Mouse (Mus musculus): ENCODE data around the gene Arhgef26. TPM values are rescaled to one million over a fixed set of nuclear protein-coding genes. Genes with fewer than 3 reads are reported as not detected.

Arhgef26 gene
- total RNA-seq, 2 experiments from 2014 or later = 47.6 to 47.8 TPM

DNA sequence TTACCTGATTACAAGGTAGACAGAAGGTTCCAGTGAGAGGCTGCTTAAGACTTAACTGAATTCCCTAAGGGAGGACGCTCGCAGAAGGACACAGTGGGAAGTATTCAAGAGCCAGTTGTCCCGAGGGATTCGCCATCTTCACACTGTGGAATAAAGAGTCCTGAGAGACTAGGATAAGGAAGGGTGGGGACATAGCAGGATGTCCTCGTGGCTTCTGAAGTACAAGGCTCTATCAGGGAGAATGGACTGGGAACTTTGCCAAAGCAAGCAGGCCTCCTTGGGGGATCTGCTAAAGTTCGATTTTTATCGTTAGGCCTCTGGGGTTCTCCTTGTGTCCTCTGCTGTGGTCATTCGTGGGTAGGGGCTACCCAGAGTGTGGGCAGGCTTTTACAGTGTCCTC, 109.0 kb downstream of the Arhgef26 start:
- DNase-seq (ENCODE audit: low spot score in 2 of 2) = no peak

DNA sequence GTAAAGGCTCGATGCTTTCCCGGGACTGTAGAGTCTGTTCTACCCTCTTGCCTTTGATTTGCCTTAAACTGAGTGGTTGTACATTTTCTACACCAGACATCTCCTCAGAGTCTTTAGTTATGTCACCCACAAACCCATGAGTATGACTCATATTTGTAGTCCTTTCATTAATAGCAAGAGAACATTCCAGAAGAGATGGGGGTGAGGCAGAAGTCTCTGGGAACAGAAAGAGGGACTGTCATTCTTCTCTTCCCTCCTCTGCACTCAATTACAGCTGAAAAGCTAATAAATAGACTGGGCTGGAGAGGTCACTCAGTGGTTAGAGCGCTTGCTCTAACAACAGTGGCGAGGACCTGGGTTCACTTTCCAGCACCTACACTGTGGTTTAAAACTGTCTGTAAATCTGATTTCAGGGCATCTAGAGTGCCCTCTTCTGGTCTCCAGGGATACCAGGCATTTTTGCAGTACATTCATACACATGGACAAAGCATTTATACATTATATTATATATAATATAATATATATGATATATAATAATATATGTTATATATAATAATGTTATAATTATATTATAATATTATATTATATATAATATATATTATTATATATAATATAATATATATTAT, 111.8 kb downstream of the Arhgef26 start:
- DNase-seq (ENCODE audit: low spot score in 2 of 2) = no peak

DNA sequence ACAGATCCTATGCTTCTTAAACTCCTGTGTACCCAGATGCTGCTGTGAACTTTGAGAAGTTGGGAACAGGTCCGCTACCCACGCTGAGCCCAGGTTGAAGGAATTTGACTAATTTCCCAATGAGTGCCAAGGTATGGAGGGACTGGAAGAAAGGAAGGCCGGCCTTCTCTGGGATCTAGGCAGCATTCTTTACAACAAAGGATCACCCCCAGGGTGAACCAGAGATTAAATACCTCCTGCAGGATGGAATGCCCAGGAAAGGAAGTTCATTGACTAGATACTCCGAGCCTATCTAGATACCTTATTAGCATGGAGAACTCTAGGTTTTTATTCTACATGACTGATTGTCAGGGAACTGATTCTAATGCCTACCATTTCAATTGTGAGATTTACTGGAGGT, 114.8 kb downstream of the Arhgef26 start:
- no peak for DNase-seq (ENCODE audit: low spot score in 2 of 2)

DNA sequence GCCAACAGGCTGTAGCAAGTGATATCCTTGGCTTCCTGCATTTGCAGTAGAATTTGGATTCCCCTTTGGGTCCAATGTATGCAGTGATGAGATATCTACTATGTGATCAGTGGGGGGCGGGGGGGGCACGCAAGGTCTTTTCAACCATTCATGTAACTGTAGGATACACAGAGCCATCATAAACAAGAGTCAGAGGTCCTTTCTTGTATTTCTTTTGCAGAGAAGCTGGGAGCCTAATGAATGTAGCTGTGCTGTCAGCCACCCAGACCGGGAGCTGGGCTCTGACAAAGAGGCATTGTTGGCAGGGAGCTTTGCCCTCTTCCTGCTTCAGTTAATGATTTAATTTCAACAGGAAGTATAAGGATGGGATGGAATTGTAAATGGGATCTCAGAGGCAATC, 116.0 kb downstream of the Arhgef26 start:
- DNase-seq (ENCODE audit: low spot score in 2 of 2) = peak in 1 of 2 experiments; percentile 36

DNA sequence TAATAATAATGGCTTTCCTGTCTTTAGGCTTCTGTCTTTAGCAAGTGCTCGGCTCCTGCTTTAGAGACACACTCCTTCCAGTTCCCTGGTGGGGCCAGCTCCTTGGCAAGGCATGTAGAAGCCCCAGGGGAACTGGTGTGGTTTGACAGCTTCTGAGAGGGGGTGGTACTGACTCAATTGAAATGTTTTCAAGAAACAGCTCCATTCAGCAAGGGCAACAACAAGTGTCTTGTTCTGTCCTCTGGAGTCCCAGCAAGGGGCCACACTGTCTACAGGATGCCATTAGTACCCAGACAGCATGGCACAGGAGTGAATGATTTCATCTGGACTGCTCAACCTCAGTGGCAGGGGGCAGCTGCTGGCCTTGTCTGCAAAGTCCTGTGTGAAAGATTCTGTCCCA, 117.7 kb downstream of the Arhgef26 start:
- DNase-seq (ENCODE audit: low spot score in 2 of 2) = peak; percentile 39 to 55

DNA sequence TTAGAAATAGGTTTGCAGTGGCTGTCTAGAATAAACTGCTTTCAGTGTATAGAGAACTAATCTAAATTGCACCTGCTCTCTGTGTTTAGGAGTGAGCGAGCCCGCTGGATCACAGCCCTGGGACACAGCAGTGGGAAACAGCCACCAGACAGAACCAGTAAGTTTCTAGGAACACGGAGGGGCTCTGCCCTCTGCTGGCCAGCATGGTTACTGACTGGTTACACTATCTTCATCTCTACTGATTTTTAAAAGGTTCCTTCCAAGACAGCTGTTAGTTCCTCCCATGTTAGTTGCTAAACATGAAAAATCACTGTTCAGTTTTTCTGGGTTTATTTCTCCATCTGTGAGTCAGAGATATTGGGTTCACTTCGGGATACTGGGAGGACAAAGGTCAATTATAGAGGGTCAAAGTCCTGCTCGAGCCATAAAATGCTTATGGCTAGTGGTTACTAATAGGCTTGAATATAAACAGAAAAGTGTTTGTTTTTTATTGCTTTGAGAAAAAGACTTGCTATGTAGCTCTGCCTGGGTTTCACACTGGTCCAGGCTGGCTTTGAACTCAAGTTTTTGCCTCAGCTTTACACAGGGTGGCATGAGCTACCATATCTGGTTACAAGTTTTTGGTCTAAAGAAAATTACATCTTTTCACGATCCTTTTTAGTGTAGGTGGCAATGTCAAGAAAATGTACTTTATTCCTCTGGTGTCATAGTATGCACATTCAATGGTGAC, 120.3 kb downstream of the Arhgef26 start:
- DNase-seq (ENCODE audit: low spot score in 2 of 2) = peak; percentile 80 to 81

DNA sequence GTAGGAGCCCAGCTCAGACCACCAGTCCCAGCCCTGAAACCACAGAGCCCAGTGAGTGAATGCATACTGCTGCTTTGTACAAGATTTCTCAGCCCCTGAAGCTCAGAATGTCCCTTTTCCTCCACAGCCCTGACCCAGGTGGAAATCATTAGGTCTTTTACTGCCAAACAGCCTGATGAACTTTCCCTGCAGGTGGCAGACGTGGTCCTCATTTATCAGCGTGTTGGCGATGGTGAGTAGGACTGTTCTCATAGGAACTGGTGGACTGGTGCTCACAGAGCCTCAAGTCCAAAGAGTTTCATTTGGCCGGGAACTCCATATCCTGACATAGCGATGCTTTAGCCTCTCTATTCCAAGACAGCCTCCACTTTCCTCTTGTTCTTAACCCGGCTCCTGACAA, 121.3 kb downstream of the Arhgef26 start:
- DNase-seq (ENCODE audit: low spot score in 2 of 2) = no peak

DNA sequence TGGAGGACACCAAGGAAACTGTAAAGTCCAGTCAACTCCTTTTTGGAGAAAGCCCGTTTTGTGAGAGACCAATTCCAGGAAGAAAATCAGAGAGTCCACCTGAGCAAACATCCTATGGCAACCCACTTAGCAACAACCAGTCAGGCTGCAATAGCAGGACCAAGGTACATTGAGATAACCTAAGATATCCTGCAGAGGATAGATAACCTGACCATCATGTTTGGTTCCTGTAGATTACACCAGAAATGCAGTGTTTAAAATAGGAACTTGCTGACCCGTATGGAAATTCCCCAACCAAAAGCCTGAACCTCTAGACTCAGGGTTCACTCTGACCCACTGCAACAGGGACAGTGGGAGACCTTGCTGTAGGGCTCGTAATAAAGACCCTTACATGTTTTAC, 126.1 kb downstream of the Arhgef26 start:
- DNase-seq (ENCODE audit: low spot score in 2 of 2) = no peak

DNA sequence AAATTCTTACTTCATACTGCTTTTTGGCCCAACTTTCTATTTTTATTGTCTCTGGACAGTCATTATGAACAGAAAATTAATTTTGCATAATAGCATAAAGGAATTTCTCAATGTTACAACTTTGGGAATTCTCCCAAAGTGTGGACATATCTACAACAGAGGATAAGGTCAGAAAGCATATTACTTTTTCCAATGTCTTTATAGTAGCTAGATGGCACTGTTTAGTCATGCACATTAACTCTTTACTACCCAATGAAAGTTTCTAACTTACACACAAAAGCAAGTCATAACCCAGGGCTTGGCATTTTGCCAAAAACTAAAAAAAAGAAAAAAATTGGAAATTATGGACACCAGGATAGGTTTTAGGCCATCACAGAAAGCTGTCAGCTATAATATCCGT, 132.0 kb downstream of the Arhgef26 start:
- no peak for DNase-seq (ENCODE audit: low spot score in 2 of 2)

DNA sequence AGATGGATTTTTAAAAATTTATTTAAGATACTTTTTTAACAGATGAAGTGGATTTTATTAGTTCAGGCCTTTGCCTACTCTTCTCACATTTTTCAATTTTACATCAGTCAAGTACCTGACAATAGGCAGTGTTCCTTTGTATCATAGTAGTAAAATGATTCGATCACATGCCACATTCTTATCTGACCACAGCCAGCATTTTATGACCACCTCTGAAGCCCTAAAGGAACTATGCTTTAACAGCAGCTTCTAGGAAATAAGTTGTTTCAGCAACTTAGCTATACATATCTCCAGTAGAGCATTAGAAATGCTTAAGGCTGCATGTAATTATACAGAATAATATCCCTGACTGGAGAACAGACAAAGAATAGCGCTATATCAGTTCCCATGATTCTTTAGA, 146.2 kb downstream of the Arhgef26 start:
- no peak for DNase-seq (ENCODE audit: low spot score in 2 of 2)

DNA sequence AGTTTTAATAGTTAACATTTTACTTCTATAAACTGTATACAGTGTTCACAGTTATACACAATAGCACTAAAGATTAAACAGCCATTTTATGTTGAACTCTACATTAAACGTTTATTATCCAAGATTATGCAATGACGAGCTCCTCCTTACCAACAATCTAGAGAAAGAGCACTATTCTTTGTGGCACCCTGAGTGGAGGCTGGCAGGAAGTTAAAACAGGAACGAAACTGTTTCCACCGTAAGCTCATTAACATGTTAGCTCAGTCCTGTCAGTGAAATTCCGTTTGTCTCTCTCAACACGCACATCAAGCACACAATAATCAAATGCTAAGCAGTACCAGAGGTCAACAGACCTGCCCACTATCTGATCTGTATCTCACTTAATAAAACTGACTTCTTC, 154.4 kb downstream of the Arhgef26 start:
- no peak for DNase-seq (ENCODE audit: low spot score in 2 of 2)

DNA sequence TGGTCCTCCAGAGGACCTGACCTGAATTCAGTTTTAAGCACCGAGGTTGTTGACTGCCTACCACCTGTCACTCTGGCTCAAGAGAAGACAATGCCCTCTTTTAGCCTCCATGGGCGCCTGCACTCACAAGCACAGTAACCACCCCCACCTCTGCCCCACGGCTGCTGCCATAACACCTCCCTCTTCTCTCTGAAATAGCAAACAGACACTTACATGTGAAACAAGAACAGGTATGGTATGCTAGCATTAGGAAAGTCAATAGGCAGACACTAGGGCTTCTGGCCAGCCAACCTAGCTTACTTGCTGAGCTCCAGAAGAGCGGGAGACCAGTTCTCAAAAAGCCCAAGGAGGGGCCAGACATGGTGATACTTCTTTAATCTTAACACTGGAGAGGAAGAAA, 161.2 kb downstream of the Arhgef26 start:
- no peak for DNase-seq (ENCODE audit: low spot score in 2 of 2)

DNA sequence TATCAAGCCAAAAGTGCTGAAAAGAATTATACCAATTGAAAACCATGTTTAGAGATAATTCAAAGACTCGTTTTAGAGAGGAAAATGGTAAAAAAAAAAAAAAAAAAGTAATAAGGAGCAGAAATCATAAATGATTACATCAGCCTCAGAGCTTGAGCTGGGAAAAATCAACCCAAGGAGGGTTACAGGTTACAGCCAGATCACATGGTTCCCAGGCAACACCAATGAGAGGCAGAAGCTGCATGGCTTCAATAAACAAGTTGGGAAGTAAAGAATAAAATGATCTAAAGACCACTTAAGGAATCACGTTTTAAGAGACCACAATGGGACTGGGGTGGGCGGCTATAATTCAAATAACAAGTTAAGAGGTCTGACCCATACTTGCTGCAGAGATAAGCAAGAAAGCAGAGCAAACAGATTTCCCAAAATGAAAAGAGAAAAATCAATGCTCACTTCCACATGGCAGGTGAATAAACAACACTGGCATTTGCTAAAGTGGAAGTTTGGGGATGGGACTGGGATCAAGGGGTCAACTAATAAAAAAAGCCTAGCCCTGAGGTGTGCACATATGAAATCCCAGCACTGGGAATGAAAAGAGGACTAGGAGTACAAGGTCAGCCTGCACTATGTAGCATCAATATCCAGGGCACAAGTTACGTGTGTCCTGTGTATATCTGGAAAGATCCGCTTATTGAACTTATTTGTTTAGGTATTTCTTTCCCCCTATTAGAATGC, 167.2 kb downstream of the Arhgef26 start:
- no peak for DNase-seq (ENCODE audit: low spot score in 2 of 2)

DNA sequence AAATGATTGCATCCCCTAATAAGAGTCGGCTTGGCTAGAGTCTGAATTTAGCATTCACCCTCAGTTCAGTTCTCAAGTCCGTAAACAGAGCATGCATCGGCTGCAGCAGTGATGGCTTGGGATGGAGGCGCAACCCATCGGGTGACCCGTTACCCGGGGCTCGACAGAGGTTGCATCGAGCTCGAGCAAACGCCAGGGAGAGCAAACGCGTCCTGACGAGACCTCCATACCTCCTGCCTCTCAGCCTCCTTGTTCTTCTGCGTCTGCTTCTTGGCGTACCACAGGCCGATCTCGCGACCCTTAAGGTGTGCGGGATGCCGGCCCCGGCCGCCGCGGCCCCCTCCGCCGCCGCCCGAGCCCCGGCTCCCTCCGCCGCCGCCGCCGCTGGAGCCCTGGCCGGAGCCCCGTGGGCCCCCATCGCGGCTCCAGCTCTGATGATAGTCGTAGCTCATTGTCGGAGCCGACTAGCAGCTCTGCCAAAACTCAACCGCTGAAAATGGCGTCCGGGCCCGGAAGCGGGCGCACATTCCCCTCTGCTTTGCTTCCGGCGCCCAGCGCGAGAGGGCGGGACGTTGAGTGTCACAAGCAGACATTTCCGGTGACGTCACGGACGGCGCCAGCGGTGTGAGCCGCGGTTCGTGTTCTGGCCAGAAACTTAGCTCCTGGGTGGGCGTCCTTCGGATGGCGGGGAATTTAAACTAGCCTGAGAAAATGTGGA, 168.5 kb downstream of the Arhgef26 start, which contains the start of gene Dhx36:
TSS of gene Dhx36 (minus strand) at position 517 of the 718 bp plus-strand sequence.
- peak; percentile 97 to 98 for DNase-seq (ENCODE audit: low spot score in 2 of 2)

DNA sequence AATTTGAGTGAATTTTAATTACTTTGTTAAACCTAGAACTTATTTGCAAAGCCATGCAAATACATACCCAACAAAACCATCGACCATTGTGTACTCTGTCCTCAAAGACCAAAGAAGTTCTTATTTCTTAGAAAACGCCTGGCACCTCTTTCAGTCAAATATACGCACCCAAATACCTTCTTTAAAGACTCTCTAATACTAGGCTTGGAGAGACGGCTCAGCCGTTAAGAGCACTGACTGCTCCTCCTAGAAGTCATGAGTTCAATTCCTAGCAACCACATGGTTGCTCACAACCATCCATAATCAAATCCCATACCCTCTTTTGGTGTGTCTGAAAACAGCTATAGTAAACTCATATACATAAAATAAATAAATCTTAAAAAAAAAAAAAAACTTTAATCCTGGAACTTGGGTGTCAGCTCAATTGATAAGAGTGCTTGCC, 169.1 kb downstream of the Arhgef26 start:
- DNase-seq (ENCODE audit: low spot score in 2 of 2) = no peak

Other genes starting within 250 kb of the Arhgef26 start
- 10 to 100 TPM; 59.7 to 62.4 TPM for gene Dhx36, start 168.7 kb downstream of the Arhgef26 start, total RNA-seq (2021)

Measured in layer of hippocampus, postnatal 10 days (tissue).